Mouse (Mus musculus): ENCODE measurements around the gene Mgat4e.

- no peak; the same call in 1 of the 2 replicates for TF ChIP-seq CTCF (IDR thresholded peaks at IDR 0.05; ENCODE audit: control insufficient read depth, insufficient read depth, insufficient replicate concordance, low read depth, low read length)
- no peak; the same call in 1 of the 2 replicates for TF ChIP-seq POLR2A (IDR thresholded peaks at IDR 0.05; ENCODE audit: control insufficient read depth, low read depth, low read length)
Observed at GRCm38 (mm10) chr1:134555871-134556670, 6.6 kb upstream of the Mgat4e start.

Data from testis, adult 2 months (tissue).